Mouse (Mus musculus) adipocyte (in vitro differentiated cells): ENCODE data around the gene Mapk6.
A peak's percentile ranks its signal among the peaks of the same experiment; 100 is the strongest.

Experiments used
- DNase-seq: peaks from one replicate; pipeline ENCODE4 v3.0.0-alpha.2; 2016; ENCODE audit warnings: low spot score

The Mapk6 gene

GRCm38 (mm10) chr9:75424358-75425150 lies 14.7 kb upstream of the Mapk6 start:
- no peak for DNase-seq

GRCm38 (mm10) chr9:75423683-75424082 lies 13.9 kb upstream of the Mapk6 start:
- DNase-seq, result no peak

DNA sequence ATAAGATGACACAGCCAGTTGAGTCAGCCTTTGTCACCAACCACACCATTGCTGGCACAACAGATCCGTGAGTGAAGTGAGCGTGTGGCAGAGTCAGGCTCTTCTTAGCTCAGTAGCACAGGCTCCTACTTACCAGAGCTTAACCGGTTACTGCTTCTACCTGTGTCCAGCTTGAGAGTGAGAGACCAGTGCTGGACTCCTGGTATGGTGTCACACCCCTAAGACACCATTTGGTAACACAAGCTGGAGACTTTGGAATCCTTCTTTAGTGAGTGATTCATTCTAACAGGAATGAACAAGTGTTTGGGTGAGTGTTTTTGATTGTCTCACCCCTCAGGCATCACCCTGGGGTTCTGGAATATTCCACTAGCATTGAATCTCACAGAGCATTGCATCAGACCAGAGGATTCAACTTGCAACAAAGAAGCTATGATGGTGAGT lies 12.5 kb upstream of the Mapk6 start:
- no peak for DNase-seq

GRCm38 (mm10) chr9:75414204-75414603 lies 4.4 kb upstream of the Mapk6 start:
- DNase-seq, result no peak

- no peak for DNase-seq
Observed at GRCm38 (mm10) chr9:75413206-75413605, 3.4 kb upstream of the Mapk6 start.

- DNase-seq, result no peak
Observed at GRCm38 (mm10) chr9:75411584-75411983, 1.8 kb upstream of the Mapk6 start.

GRCm38 (mm10) chr9:75410868-75411487 lies 1.2 kb upstream of the Mapk6 start:
- no peak for DNase-seq

DNA sequence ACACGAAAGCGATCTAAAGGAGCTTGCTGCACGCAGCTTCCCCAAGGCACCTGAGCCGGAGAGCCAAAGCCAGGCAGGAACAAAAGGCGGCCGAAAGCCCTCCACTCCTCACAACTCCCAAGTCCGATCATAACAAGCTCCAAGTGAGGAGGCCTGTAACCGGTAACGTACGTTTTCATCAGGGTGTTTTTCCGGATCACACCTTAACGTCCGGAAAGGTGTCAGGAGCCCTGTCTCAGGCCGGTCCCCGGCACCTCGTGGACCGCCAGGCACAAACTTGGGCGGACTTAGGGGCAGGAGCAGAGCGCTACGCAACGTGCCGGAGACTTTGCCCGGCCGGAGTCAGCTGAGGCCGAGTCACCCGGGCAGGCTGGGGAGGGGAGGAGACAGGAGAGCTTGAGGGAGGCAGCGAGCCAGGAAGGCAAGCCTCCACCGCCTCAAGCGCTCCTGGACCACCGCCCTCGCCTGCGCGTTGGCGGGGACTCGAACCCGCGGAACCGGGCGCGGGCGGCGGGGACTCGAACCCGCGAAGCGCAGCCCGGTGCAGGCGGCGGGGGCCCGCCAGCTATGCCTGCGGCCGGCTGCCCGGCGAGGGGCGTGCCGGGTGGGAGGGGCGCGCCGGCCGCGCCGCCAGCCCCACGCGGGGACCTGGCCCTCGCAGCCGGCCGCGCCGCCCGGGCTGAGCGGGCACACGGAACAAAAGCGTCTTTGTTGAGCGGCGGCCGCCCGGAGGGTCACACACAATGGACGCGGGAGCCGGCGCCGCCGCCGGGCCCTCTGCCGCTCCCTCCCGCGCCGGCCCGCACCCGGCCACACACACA lies 564 bp downstream of the Mapk6 start:
- DNase-seq, result peak; percentile 89

GRCm38 (mm10) chr9:75408204-75408826 lies 1.5 kb downstream of the Mapk6 start:
- peak; percentile 48 for DNase-seq

- DNase-seq, result peak; percentile 67
Observed at GRCm38 (mm10) chr9:75407803-75408202, 2.0 kb downstream of the Mapk6 start.

DNA sequence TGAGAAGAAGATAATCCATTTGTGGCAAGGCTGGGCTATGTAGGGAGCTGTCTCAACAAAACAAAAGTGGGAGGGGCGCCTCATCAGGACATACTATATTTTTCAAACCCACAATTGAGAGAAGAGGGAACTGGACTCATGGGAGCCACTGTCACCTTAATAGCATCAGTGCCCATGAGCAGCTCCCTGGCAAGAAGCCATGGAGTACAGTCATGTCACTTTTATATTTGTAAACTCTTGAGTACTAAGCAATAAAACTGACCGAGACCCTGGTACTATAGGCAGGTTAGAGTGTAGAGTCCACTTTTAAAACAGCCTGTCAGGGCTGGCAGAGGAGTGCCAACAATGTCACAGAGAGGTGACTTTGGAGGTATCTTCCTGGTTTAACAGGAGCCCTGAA lies 3.7 kb downstream of the Mapk6 start:
- peak; percentile 50 for DNase-seq

DNA sequence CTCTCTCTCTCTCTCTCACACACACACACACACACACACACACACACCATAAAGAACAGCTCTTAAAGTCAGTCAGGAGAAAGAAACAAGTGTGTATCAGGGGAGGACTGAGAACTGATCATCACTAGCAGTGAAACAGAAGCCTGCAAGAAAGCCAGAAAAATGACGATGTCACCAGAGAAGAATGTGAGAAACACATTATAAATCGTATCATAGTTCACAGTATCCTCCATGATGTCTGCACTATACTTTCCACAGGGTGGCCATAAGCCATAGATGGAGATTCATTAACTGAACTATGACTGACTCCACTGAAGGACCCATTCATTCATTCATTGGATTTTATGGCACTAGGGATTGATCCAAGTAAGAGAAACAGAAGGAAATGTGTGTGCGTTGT lies 6.3 kb downstream of the Mapk6 start:
- peak; percentile 35 for DNase-seq

DNA sequence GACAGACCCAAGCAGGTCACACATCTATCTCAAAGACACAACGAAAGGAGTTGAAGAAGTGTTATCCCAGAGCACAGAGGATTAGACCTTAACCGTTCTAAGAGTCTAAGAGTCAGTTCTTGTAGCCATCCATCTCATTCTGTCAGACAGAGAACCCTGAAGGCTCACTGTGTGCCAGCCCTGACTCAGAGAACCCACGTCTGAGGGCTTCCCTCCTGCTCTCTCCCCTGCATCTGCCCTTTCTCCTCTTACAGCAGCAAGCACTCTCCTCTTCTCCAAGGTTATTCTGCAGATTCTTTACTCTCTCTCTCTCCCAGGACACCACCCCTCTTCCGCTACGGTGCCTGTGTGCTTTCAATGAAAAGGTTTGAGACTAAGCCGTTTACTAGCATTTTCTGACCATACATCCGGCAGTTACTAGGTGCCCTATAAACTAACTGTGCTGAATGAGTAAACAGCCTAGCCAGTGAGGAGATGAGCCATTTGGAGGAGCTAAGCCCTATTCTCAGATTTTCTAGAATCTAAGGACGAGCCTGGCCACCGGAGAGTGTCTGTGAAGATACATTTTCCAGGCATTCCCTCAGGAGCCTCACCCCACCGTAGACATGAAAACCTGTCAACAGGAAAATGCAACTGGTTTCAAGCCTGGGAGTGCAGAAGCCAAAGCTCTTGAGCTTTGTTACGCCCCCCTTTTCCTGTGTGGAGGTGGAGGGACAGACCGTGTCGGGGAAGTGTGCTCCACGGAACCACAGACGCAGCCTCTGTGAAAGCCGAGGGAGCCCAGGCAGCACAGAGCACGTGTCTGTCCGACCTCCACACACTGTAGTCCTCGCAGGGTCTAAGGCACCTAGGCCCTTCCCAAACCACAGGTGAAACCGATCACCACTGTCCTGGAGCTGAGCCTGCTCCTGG lies 8.0 kb downstream of the Mapk6 start:
- no peak for DNase-seq

DNA sequence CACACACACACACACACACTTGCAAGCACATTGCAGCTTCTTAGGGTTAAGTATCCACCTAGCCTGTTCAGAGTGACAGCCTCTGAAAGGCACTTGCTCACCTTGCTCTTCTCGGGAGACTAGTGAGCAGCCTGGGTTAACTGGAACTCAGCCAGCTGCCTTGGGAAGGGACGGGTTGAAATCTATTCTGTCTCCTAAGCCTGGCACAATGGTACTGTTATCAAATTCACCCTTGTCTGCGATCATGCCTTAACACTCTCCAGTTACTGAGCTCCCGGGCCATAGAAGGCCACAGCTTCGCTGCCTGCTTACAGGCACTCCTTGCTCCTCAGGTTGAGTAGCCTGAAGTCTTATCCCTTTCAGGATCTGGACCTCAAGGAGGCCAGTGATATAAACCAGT lies 9.2 kb downstream of the Mapk6 start:
- DNase-seq, result no peak

DNA sequence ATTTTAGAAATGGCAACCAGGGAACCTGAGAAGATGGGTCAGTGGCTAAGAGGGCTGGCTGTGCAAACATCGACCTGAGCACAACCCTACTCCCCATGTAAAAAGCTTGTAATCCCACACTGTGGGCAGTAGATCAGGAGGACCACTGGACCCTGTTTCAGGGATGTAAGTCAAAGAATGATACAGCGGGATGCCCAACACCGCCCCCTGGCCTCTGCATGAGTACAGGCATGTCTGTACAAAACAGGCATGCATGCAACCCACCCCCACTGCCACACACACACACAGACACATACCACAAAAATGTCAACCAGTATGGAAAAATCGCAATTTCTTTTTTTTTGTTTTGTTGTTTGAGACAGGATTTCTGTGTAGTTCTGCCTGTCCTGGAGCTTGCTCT lies 10.7 kb downstream of the Mapk6 start:
- DNase-seq, result no peak

- no peak for DNase-seq
Observed at GRCm38 (mm10) chr9:75395971-75396370, 13.8 kb downstream of the Mapk6 start.

- DNase-seq, result no peak
Observed at GRCm38 (mm10) chr9:75393251-75393650, 16.6 kb downstream of the Mapk6 start.

DNA sequence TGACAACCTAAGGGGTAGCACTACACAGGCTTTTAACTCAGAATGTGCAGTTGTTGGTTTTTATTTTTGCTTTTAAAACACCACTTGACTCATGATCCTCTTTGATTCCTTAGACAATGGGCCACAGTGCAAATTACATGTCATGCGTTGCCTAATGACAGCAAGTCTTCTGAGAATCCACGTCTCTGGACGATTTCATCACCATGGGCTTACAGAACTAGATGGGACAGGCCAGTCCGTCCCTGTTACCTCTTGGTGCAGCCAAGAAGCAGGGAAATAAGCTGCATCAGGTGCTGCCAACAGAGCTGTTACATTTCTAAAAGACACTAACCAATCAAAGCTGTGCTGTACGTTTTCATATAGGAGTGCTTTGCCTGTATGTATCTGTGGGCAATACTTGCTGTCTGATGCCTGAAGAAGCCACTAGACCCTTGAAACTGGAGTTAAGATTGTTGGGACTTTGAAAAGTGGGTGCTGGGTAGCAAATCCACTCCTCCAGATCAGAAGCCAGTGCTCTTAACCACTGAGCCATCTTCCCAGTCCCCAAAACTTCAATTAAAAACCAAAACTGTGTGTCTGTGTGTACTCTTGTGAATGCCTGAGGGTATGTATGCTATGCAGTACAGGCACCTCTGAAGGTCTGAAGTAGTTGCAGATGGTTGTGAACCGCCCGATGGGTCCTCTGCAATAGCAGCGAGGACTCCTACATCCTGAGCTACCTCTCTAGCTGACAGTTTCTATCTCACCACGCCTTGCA lies 24.4 kb downstream of the Mapk6 start:
- peak; percentile 95 for DNase-seq

DNA sequence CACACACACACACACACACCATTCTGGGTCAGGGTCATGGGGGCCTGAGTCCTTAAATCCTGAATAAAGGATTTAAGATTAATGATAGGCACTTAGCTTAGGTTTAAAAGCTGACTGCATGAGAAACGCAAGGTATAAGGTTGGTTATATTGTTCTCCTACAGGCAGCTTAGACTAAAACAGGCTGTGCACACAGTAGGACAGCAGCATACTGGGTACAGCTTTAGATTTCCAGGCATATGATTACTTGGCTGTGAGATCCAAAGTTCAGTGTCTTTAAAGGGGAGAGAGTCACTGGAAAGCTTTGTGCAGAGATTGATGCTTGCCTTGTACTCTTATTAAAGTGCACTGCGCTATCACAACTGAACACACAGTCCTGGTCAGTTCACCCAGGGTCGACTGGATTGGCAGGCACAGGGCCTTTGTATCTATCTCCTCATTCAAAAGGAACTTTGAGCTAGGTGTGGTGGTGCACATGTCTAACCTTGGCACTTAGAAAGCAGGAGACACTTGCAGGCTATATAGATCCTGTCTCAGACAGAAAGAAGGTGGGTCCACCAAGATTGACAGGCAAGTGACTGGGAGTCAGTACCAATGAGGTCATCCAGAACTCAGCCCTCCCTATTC lies 25.4 kb downstream of the Mapk6 start:
- peak; percentile 42 for DNase-seq

- DNase-seq, result no peak
Observed at GRCm38 (mm10) chr9:75383785-75384184, 26.0 kb downstream of the Mapk6 start.
